Mouse (Mus musculus): ENCODE data around the gene Satb2. TPM values are rescaled to one million over a fixed set of nuclear protein-coding genes. Genes with fewer than 3 reads are reported as not detected.

The Satb2 gene
- polyA plus RNA-seq, 1 experiment from 2014 or later: 1.1 TPM

- Histone ChIP-seq H3K27me3 (replicated peaks; ENCODE audit: control insufficient read depth, insufficient read depth, low read length) (no peaks in the 10 kb centered on the region), H3K36me3 (ENCODE audit: control insufficient read depth, insufficient read depth, low read length) (no peaks in the 10 kb centered on the region), H3K4me2 (ENCODE audit: low read length) (no peak overlapping the region), H3K9ac (ENCODE audit: low read depth, low read length) (no peak overlapping the region), H3K4me3 (ENCODE audit: low read length) (no peak overlapping the region), H3K9me3 (ENCODE audit: control insufficient read depth, low read length) (no peaks in the 10 kb centered on the region), H3K4me1 (ENCODE audit: control insufficient read depth, insufficient read depth, low read depth, low read length) (no peaks in the 10 kb centered on the region), H3K27ac (ENCODE audit: low read depth, low read length) (no peak overlapping the region)
- WGBS: 92% methylated on average over 2 of the region's 2 CpGs
- ATAC-seq: no peak
Observed at GRCm38 (mm10) chr1:56953538-56953937, 24.9 kb downstream of the Satb2 start.

- H3K4me3 ChIP-seq (ENCODE audit: low read length): no peak overlapping the region
- H3K27ac ChIP-seq (ENCODE audit: low read depth, low read length): no peak overlapping the region
- no peak overlapping the region for H3K9ac ChIP-seq (ENCODE audit: low read depth, low read length)
- no peak for ATAC-seq
- no peaks in the 10 kb centered on the region for H3K36me3 ChIP-seq (ENCODE audit: control insufficient read depth, insufficient read depth, low read length)
- no peaks in the 10 kb centered on the region for H3K4me1 ChIP-seq (ENCODE audit: control insufficient read depth, insufficient read depth, low read depth, low read length)
- H3K4me2 ChIP-seq (ENCODE audit: low read length): no peak overlapping the region
- H3K27me3 ChIP-seq (replicated peaks; ENCODE audit: control insufficient read depth, insufficient read depth, low read length): no peaks in the 10 kb centered on the region
- H3K9me3 ChIP-seq (ENCODE audit: control insufficient read depth, low read length): no peaks in the 10 kb centered on the region
- 67% methylated on average over 4 of the region's 4 CpGs for WGBS
Observed at GRCm38 (mm10) chr1:56951980-56952379, 26.5 kb downstream of the Satb2 start.

DNA sequence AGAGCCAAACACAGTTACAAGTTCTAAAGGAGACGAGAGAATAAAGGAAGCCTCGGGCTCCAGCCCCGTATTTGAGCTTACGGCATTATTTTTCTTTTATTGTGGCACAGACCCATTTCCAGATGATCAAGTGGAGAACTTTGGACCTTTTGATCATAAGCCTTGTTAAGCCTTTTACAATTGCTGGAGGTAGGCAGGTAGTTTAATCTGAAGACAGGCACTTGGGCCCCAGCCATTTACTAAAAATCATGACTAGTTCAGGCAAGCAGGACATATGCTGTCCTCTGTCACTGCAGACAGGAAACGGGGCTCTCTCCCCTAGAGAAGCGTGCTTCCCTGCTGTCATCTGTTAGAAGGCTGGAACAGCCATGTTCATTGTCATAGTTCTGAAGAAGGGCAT lies 26.9 kb downstream of the Satb2 start:
- H3K4me1 ChIP-seq (ENCODE audit: control insufficient read depth, insufficient read depth, low read depth, low read length): no peaks in the 10 kb centered on the region
- no peak overlapping the region for H3K4me3 ChIP-seq (ENCODE audit: low read length)
- H3K27me3 ChIP-seq (replicated peaks; ENCODE audit: control insufficient read depth, insufficient read depth, low read length): no peaks in the 10 kb centered on the region
- H3K4me2 ChIP-seq (ENCODE audit: low read length): no peak overlapping the region
- no peak overlapping the region for H3K9ac ChIP-seq (ENCODE audit: low read depth, low read length)
- no peaks in the 10 kb centered on the region for H3K9me3 ChIP-seq (ENCODE audit: control insufficient read depth, low read length)
- 69% methylated on average over 6 of the region's 6 CpGs for WGBS
- no peak for ATAC-seq
- no peaks in the 10 kb centered on the region for H3K36me3 ChIP-seq (ENCODE audit: control insufficient read depth, insufficient read depth, low read length)
- H3K27ac ChIP-seq (ENCODE audit: low read depth, low read length): no peak overlapping the region

DNA sequence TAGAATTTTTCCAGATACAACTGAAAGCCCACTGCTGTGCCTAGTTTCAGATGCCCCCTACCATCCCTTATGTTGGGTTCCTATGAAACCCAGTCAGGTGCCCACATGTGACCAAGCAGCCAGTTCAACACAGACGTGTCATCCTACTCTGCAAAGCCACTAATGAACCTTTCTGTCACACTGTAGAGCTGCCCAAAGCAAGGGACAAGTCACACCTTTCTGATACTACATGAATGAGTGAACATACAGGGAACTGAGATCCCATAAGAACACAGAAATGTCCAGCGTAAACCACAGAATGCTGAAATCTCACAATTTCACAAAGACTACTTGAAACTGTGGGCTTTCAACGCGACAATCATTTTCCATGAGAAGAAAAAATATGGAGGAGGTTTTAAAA lies 39.0 kb downstream of the Satb2 start:
- H3K9me3 ChIP-seq (ENCODE audit: control insufficient read depth, low read length): no peaks in the 10 kb centered on the region
- no peak for ATAC-seq
- WGBS: 94% methylated on average over 4 of the region's 4 CpGs
- no peak overlapping the region for H3K27ac ChIP-seq (ENCODE audit: low read depth, low read length)
- H3K9ac ChIP-seq (ENCODE audit: low read depth, low read length): no peak overlapping the region
- H3K36me3 ChIP-seq (ENCODE audit: control insufficient read depth, insufficient read depth, low read length): no peaks in the 10 kb centered on the region
- no peaks in the 10 kb centered on the region for H3K4me1 ChIP-seq (ENCODE audit: control insufficient read depth, insufficient read depth, low read depth, low read length)
- H3K27me3 ChIP-seq (replicated peaks; ENCODE audit: control insufficient read depth, insufficient read depth, low read length): no peaks in the 10 kb centered on the region
- H3K4me2 ChIP-seq (ENCODE audit: low read length): no peak overlapping the region
- no peak overlapping the region for H3K4me3 ChIP-seq (ENCODE audit: low read length)

GRCm38 (mm10) chr1:56938432-56938831 lies 40.0 kb downstream of the Satb2 start:
- no peak overlapping the region for H3K9ac ChIP-seq (ENCODE audit: low read depth, low read length)
- H3K4me3 ChIP-seq (ENCODE audit: low read length): no peak overlapping the region
- 86% methylated on average over 3 of the region's 3 CpGs for WGBS
- H3K4me2 ChIP-seq (ENCODE audit: low read length): no peak overlapping the region
- no peaks in the 10 kb centered on the region for H3K36me3 ChIP-seq (ENCODE audit: control insufficient read depth, insufficient read depth, low read length)
- H3K4me1 ChIP-seq (ENCODE audit: control insufficient read depth, insufficient read depth, low read depth, low read length): no peaks in the 10 kb centered on the region
- H3K27ac ChIP-seq (ENCODE audit: low read depth, low read length): no peak overlapping the region
- H3K27me3 ChIP-seq (replicated peaks; ENCODE audit: control insufficient read depth, insufficient read depth, low read length): no peaks in the 10 kb centered on the region
- ATAC-seq: no peak
- H3K9me3 ChIP-seq (ENCODE audit: control insufficient read depth, low read length): no peaks in the 10 kb centered on the region

DNA sequence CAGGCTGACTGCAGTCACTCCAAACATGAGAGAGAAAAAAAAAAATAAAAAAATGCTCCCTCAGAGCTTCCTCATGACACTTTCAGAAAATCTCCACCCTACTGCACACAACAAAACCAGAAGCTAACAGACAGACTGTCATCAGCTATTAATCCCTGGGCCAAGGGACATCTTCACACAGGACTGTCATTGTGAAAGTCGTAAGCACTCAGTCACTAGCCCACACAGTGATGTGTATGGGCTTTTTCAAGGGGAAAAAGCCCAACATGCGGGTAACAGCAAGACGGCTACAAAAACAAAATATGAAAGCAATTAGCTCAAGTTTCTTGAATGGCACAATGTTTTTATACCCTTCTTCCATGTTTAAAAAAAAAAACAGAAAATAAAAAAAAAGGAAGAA lies 41.9 kb downstream of the Satb2 start:
- 68% methylated on average over 3 of the region's 3 CpGs for WGBS
- no peak overlapping the region for H3K27ac ChIP-seq (ENCODE audit: low read depth, low read length)
- H3K4me3 ChIP-seq (ENCODE audit: low read length): no peak overlapping the region
- H3K4me2 ChIP-seq (ENCODE audit: low read length): no peak overlapping the region
- no peak overlapping the region for H3K9ac ChIP-seq (ENCODE audit: low read depth, low read length)
- ATAC-seq: no peak
- H3K36me3 ChIP-seq (ENCODE audit: control insufficient read depth, insufficient read depth, low read length): no peaks in the 10 kb centered on the region
- H3K4me1 ChIP-seq (ENCODE audit: control insufficient read depth, insufficient read depth, low read depth, low read length): no peaks in the 10 kb centered on the region
- H3K27me3 ChIP-seq (replicated peaks; ENCODE audit: control insufficient read depth, insufficient read depth, low read length): no peaks in the 10 kb centered on the region
- no peaks in the 10 kb centered on the region for H3K9me3 ChIP-seq (ENCODE audit: control insufficient read depth, low read length)

DNA sequence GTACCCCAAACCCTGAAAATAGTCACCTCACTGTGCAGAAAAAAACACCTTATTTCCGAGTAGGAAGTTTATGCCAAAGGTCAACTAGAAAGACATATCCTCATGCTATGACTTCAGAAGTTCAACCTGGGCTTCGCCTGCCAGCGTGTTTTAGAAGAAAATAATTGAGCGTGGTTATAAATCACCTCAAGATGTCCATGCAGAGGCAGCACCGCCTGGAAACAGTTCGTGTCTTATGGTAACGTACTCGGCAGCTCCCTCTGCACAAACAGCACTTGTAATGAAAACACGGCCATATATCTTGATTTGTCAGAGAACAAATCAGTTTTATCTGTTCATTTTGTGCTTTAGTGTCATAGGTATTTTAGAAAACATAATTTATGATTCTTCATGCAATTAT lies 44.6 kb downstream of the Satb2 start:
- Histone ChIP-seq H3K36me3 (ENCODE audit: control insufficient read depth, insufficient read depth, low read length) (no peaks in the 10 kb centered on the region), H3K9ac (ENCODE audit: low read depth, low read length) (no peak overlapping the region), H3K27me3 (replicated peaks; ENCODE audit: control insufficient read depth, insufficient read depth, low read length) (no peaks in the 10 kb centered on the region), H3K4me2 (ENCODE audit: low read length) (no peak overlapping the region), H3K4me1 (ENCODE audit: control insufficient read depth, insufficient read depth, low read depth, low read length) (no peaks in the 10 kb centered on the region), H3K9me3 (ENCODE audit: control insufficient read depth, low read length) (no peaks in the 10 kb centered on the region), H3K4me3 (ENCODE audit: low read length) (no peak overlapping the region), H3K27ac (ENCODE audit: low read depth, low read length) (no peak overlapping the region)
- 75% methylated on average over 9 of the region's 9 CpGs for WGBS
- no peak for ATAC-seq

- Histone ChIP-seq H3K9ac (ENCODE audit: low read depth, low read length) (no peak overlapping the region), H3K4me3 (ENCODE audit: low read length) (no peak overlapping the region), H3K9me3 (ENCODE audit: control insufficient read depth, low read length) (no peaks in the 10 kb centered on the region), H3K4me1 (ENCODE audit: control insufficient read depth, insufficient read depth, low read depth, low read length) (no peaks in the 10 kb centered on the region), H3K4me2 (ENCODE audit: low read length) (no peak overlapping the region), H3K36me3 (ENCODE audit: control insufficient read depth, insufficient read depth, low read length) (no peaks in the 10 kb centered on the region), H3K27me3 (replicated peaks; ENCODE audit: control insufficient read depth, insufficient read depth, low read length) (no peaks in the 10 kb centered on the region), H3K27ac (ENCODE audit: low read depth, low read length) (no peak overlapping the region)
- 86% methylated on average over 4 of the region's 4 CpGs for WGBS
- ATAC-seq: no peak
Observed at GRCm38 (mm10) chr1:56930096-56930495, 48.4 kb downstream of the Satb2 start.

DNA sequence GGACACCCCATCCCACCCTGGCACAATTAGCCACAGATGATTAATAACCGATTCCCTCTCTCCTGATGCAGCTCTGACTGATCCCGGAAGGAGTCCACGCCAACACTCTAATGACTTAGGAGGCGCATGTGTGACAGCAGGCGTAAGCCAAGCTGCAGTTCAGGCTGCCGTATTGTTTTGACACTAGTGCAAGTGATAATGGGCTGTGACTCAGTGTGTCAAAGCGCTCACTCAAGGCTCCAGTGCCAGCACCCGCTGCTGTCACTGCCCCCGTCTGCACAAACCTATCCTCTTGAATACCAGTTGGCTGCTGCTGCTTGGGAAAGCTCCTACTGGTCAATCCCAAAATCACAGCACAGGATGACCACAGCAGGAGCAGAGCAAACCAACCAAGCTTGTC lies 49.7 kb downstream of the Satb2 start:
- peak; percentile 84 for ATAC-seq
- Histone ChIP-seq H3K4me2 (ENCODE audit: low read length) (no peak overlapping the region), H3K9ac (ENCODE audit: low read depth, low read length) (no peak overlapping the region), H3K27ac (ENCODE audit: low read depth, low read length) (no peak overlapping the region), H3K4me1 (ENCODE audit: control insufficient read depth, insufficient read depth, low read depth, low read length) (no peaks in the 10 kb centered on the region), H3K27me3 (replicated peaks; ENCODE audit: control insufficient read depth, insufficient read depth, low read length) (no peaks in the 10 kb centered on the region), H3K9me3 (ENCODE audit: control insufficient read depth, low read length) (no peaks in the 10 kb centered on the region), H3K4me3 (ENCODE audit: low read length) (no peak overlapping the region), H3K36me3 (ENCODE audit: control insufficient read depth, insufficient read depth, low read length) (no peaks in the 10 kb centered on the region)
- 56% methylated on average over 9 of the region's 9 CpGs for WGBS

DNA sequence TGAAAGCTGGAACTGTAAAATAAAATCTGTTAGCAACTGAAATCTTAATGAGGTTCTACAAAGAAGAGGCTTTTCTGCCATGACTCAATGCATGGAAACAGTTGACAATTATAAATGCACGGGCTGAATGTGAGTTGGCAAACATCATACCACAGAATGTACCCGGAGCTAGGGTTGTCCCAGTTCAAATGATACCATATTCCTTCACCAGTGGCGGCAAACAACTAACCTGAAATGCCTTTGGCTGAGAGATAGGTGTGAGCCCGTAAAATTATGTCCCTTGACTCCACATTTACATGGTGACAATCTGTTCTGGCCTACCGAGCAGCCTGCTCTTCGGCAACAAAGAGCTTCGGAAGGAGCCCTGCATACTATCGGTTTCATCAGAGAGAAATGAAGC lies 58.0 kb downstream of the Satb2 start:
- WGBS: 75% methylated on average over 8 of the region's 8 CpGs
- ATAC-seq: no peak

More for the DNA sequence above, 58.0 kb downstream of the Satb2 start:
- no peak overlapping the region for H3K9ac ChIP-seq (ENCODE audit: low read depth, low read length)
- no peak overlapping the region for H3K27ac ChIP-seq (ENCODE audit: low read depth, low read length)
- no peaks in the 10 kb centered on the region for H3K36me3 ChIP-seq (ENCODE audit: control insufficient read depth, insufficient read depth, low read length)
- no peaks in the 10 kb centered on the region for H3K27me3 ChIP-seq (replicated peaks; ENCODE audit: control insufficient read depth, insufficient read depth, low read length)
- H3K4me2 ChIP-seq (ENCODE audit: low read length): no peak overlapping the region
- no peaks in the 10 kb centered on the region for H3K4me1 ChIP-seq (ENCODE audit: control insufficient read depth, insufficient read depth, low read depth, low read length)
- no peaks in the 10 kb centered on the region for H3K9me3 ChIP-seq (ENCODE audit: control insufficient read depth, low read length)
- H3K4me3 ChIP-seq (ENCODE audit: low read length): no peak overlapping the region

Measured in hindbrain, embryonic 16.5 days (tissue).